9 mouse cellular contexts compared by ENCODE assay signal in the genomic region with DNA sequence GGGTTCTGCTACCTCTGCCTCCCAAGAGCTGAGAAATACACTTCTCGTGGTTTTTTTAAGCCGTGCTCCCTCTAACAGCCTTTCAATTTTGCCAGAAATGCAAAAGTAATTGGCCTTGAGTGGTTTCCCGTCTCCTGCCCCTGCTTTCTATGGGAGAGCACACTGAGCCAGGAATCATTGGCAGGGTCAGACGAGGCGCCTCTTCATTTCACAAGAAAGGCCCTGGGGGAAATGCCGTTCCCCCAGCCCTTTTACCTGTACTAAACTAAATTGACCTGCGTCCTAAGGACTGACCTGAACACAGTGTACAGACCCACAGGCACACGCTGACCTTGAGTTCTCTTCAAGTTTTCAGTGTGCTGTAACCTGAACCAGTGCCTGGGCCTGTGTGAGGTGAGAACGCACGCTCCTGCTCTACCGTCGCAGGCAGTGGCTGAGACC. TPM values are rescaled to one million over a fixed set of nuclear protein-coding genes. Genes with fewer than 3 reads are reported as not detected.
DNase-seq lines count a peak whose midpoint lies in the region; ATAC-seq and TF ChIP-seq lines count a peak whose summit lies in the region.
"Had no signal": no experiment of that assay in that cellular context is flagged by ENCODE, and none has a peak within 500 bp of the region (broad histone marks: within the 10 kb centered on the region; RNA-seq: fewer than 3 reads in every experiment).

No protein-coding gene starts in this region.

- no peak overlapping the region for H3K4me3 ChIP-seq in midbrain, embryonic 10.5 days
- H3K4me3 ChIP-seq in midbrain, embryonic 11.5 days (ENCODE audit: low read depth, low read length) = no peak overlapping the region
- no peak overlapping the region for H3K4me3 ChIP-seq in hindbrain, postnatal 0 days (ENCODE audit: low read length)
- H3K4me3 ChIP-seq in neural tube, embryonic 15.5 days (replicated peaks) = no peak overlapping the region

- 87% methylated on average over 12 of the region's 12 CpGs for WGBS in midbrain, embryonic 10.5 days
- 84% methylated on average over 12 of the region's 12 CpGs for WGBS in midbrain, embryonic 11.5 days
- WGBS in hindbrain, postnatal 0 days = 65% methylated on average over 12 of the region's 12 CpGs
- WGBS in neural tube, embryonic 15.5 days = 85% methylated on average over 12 of the region's 12 CpGs

- H3K9ac ChIP-seq in midbrain, embryonic 11.5 days (ENCODE audit: low read length) = no peak overlapping the region
- no peak overlapping the region for H3K9ac ChIP-seq in hindbrain, postnatal 0 days (replicated peaks; ENCODE audit: low read length)
- no peak overlapping the region for H3K9ac ChIP-seq in neural tube, embryonic 15.5 days (replicated peaks)

- no peaks in the 10 kb centered on the region for H3K27me3 ChIP-seq in midbrain, embryonic 10.5 days (ENCODE audit: low read depth, poor library complexity, severe bottlenecking)
- no peaks in the 10 kb centered on the region for H3K27me3 ChIP-seq in midbrain, embryonic 11.5 days (ENCODE audit: control insufficient read depth, insufficient read depth, low read length)
- no peaks in the 10 kb centered on the region for H3K27me3 ChIP-seq in hindbrain, postnatal 0 days (ENCODE audit: insufficient read depth, low read length)
- no peaks in the 10 kb centered on the region for H3K27me3 ChIP-seq in neural tube, embryonic 15.5 days (replicated peaks)

- peaks cover 46% of the 10 kb centered on the region for H3K36me3 ChIP-seq in midbrain, embryonic 10.5 days
- H3K36me3 ChIP-seq in midbrain, embryonic 11.5 days (ENCODE audit: control insufficient read depth, insufficient read depth, low read length) = no peaks in the 10 kb centered on the region
- no peaks in the 10 kb centered on the region; the same call in 1 of the 2 replicates for H3K36me3 ChIP-seq in hindbrain, postnatal 0 days (ENCODE audit: insufficient read depth, low read length)
- H3K36me3 ChIP-seq in neural tube, embryonic 15.5 days = peaks cover 7% of the 10 kb centered on the region

- intact Hi-C loops in gastrocnemius, postnatal 14 days (cut with DNase I; ENCODE audit: low total_unique reads) = loop anchor here (5.0 kb wide), 1 partner anchor 39 kb away; no protein-coding TSS in a partner anchor

- no peak for TF ChIP-seq CTCF in hindbrain, postnatal 0 days (IDR thresholded peaks at IDR 0.05; ENCODE audit: low read depth)

- H3K27ac ChIP-seq in midbrain, embryonic 10.5 days (replicated peaks) = peak overlapping the region; percentile 42
- no peak overlapping the region for H3K27ac ChIP-seq in midbrain, embryonic 11.5 days (ENCODE audit: low read depth, low read length)
- peak overlapping the region; percentile 63 for H3K27ac ChIP-seq in hindbrain, postnatal 0 days
- peak overlapping the region; percentile 73 for H3K27ac ChIP-seq in neural tube, embryonic 15.5 days (replicated peaks)

- ATAC-seq in midbrain, embryonic 11.5 days (ENCODE audit: low FRiP score) = no peak
- no peak for ATAC-seq in hindbrain, postnatal 0 days
- no peak for ATAC-seq in neural tube, embryonic 15.5 days (ENCODE audit: low FRiP score)

- H3K4me1 ChIP-seq in midbrain, embryonic 10.5 days = peaks cover 53% of the 10 kb centered on the region
- H3K4me1 ChIP-seq in midbrain, embryonic 11.5 days (ENCODE audit: control insufficient read depth, insufficient read depth, low read length) = peaks cover 24% of the 10 kb centered on the region
- peaks cover 35% of the 10 kb centered on the region for H3K4me1 ChIP-seq in hindbrain, postnatal 0 days (ENCODE audit: insufficient read depth, low read length)
- peaks cover 55% of the 10 kb centered on the region for H3K4me1 ChIP-seq in neural tube, embryonic 15.5 days

- peak; percentile 72 for DNase-seq in gastrocnemius, adult 18-20 months (ENCODE audit: low spot score)
- no peak for DNase-seq in gastrocnemius, postnatal 14 days
- no peak for DNase-seq in midbrain, embryonic 10.5 days (ENCODE audit: low spot score)
- DNase-seq in midbrain, embryonic 11.5 days (ENCODE audit: low spot score, missing footprints) = no peak
- no peak for DNase-seq in hindbrain, postnatal 0 days (ENCODE audit: low spot score)
- no peak for DNase-seq in yolk sac, embryonic 10.5 days (ENCODE audit: low spot score)
- no peak for DNase-seq in lung, postnatal 36 days
- DNase-seq: layer of hippocampus, adult 9-11 months had no signal

- H3K9me3 ChIP-seq in midbrain, embryonic 10.5 days (replicated peaks) = no peaks in the 10 kb centered on the region
- H3K9me3 ChIP-seq in midbrain, embryonic 11.5 days (ENCODE audit: control insufficient read depth, low read length) = no peaks in the 10 kb centered on the region
- H3K9me3 ChIP-seq in hindbrain, postnatal 0 days (ENCODE audit: low read length) = no peaks in the 10 kb centered on the region
- no peaks in the 10 kb centered on the region for H3K9me3 ChIP-seq in neural tube, embryonic 15.5 days (replicated peaks)

- H3K4me2 ChIP-seq in midbrain, embryonic 11.5 days = no peak overlapping the region
- H3K4me2 ChIP-seq in hindbrain, postnatal 0 days (ENCODE audit: low read depth, low read length) = no peak overlapping the region
- H3K4me2 ChIP-seq in neural tube, embryonic 15.5 days = no peak overlapping the region

RNA-seq across cellular contexts. Expression of a gene that starts 26.9 kb away (rescaled TPM):
- total RNA-seq in gastrocnemius, adult 18-20 months (2021) = not detected
- total RNA-seq in gastrocnemius, postnatal 14 days (2021) = not detected
- not detected in 2 replicates for polyA plus RNA-seq in midbrain, embryonic 10.5 days (2016; fragmentation: Nextera tagmentation; extraction: Ambion mirVana)
- polyA plus RNA-seq in midbrain, embryonic 11.5 days (2014; fragmentation: Nextera tagmentation; extraction: Ambion mirVana) = not detected in 2 replicates
- not detected in 2 replicates for total RNA-seq in hindbrain, postnatal 0 days (2014; rRNA removed)
- polyA plus RNA-seq in hindbrain, postnatal 0 days (2015; fragmentation: Nextera tagmentation; extraction: Ambion mirVana) = not detected in 2 replicates
- 0.23 TPM in 1 of 2 replicates, not detected in the other for polyA plus RNA-seq in neural tube, embryonic 15.5 days (2015; fragmentation: Nextera tagmentation; extraction: Ambion mirVana)

RNA-seq across cellular contexts. Expression of a gene that starts 43.6 kb away (rescaled TPM):
- 10 to 100 TPM; 12.3 to 12.6 TPM for total RNA-seq in gastrocnemius, adult 18-20 months (2021)
- total RNA-seq in gastrocnemius, postnatal 14 days (2021) = 10 to 100 TPM; 14.3 to 16.2 TPM
- 14.2 and 17.4 TPM in 2 replicates for polyA plus RNA-seq in midbrain, embryonic 10.5 days (2016; fragmentation: Nextera tagmentation; extraction: Ambion mirVana)
- polyA plus RNA-seq in midbrain, embryonic 11.5 days (2014; fragmentation: Nextera tagmentation; extraction: Ambion mirVana) = 15.3 and 16.2 TPM in 2 replicates
- 9.3 and 11.2 TPM in 2 replicates for total RNA-seq in hindbrain, postnatal 0 days (2014; rRNA removed)
- polyA plus RNA-seq in hindbrain, postnatal 0 days (2015; fragmentation: Nextera tagmentation; extraction: Ambion mirVana) = 37.1 and 38.9 TPM in 2 replicates
- 24.7 and 29.8 TPM in 2 replicates for polyA plus RNA-seq in neural tube, embryonic 15.5 days (2015; fragmentation: Nextera tagmentation; extraction: Ambion mirVana)

RNA-seq across cellular contexts. Expression of a gene that starts 47.2 kb away (rescaled TPM):
- 100 to 1,000 TPM in 1 of 2 experiments, 10 to 100 TPM in 1; 66.2 to 116 TPM for total RNA-seq in gastrocnemius, adult 18-20 months (2021)
- 10 to 100 TPM; 30.4 to 38.5 TPM for total RNA-seq in gastrocnemius, postnatal 14 days (2021)
- 45.7 and 51.8 TPM in 2 replicates for polyA plus RNA-seq in midbrain, embryonic 10.5 days (2016; fragmentation: Nextera tagmentation; extraction: Ambion mirVana)
- polyA plus RNA-seq in midbrain, embryonic 11.5 days (2014; fragmentation: Nextera tagmentation; extraction: Ambion mirVana) = 29.0 and 30.3 TPM in 2 replicates
- 52.3 and 56.9 TPM in 2 replicates for total RNA-seq in hindbrain, postnatal 0 days (2014; rRNA removed)
- 30.3 and 31.6 TPM in 2 replicates for polyA plus RNA-seq in hindbrain, postnatal 0 days (2015; fragmentation: Nextera tagmentation; extraction: Ambion mirVana)
- 34.1 and 34.5 TPM in 2 replicates for polyA plus RNA-seq in neural tube, embryonic 15.5 days (2015; fragmentation: Nextera tagmentation; extraction: Ambion mirVana)
